Mouse (Mus musculus) 416B (cell line): Measurements from ENCODE around the gene Sugct.
"Not testable (repeated sequence)": the region's sequence is repeated elsewhere in the genome, so short reads cannot be mapped to it uniquely, and the experiment has no call there.

Experiments used
- DNase-seq: peaks from one replicate; pipeline ENCODE4 v3.0.0; 2011; ENCODE audit warnings: low read depth

The Sugct gene

GRCm38 (mm10) chr13:16898084-16898792, 797.1 kb downstream of the Sugct start:
- no peak for DNase-seq

GRCm38 (mm10) chr13:16878056-16878455, 817.3 kb downstream of the Sugct start:
- no peak for DNase-seq

GRCm38 (mm10) chr13:16859986-16860385, 835.4 kb downstream of the Sugct start:
- no peak for DNase-seq

GRCm38 (mm10) chr13:16847236-16847635, 848.1 kb downstream of the Sugct start:
- peak; percentile 28 for DNase-seq

DNA sequence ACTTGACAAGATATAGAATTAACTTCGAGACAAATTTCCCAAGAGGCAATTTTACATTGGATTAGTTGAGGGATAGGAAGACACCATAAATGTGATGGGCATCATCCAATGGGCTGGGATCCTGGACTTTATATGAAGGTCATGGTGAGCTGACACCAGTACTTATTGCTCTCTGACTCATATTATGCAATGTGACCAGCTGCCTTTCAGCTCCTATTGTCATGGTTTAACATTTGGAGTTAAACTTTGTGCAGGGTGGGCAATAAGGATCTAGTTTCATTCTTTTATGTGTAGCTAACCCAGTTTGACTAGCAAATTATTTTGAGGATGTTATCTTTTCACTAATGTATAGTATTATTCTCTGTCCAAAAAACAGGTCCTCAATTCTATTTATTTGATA, 854.4 kb downstream of the Sugct start:
- no peak for DNase-seq

DNA sequence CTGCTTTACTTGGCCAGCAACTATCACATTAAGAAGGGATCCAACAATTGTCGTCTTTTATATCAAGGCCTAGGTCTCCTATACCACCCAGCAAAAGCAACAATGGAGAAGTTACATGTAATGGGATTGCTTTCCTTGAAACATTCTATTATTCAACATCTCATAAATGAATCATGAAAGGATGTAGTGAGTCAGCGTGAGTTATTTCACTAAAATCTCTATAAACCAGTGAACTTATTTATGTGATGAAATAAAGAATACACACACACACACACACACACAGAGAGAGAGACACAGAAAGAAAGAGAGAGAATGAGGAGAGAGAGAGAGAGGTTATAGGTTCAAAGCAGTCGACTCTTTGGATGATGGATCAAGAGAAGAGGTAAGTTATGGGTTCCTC, 856.9 kb downstream of the Sugct start:
- DNase-seq = no peak

GRCm38 (mm10) chr13:16835111-16835510, 860.2 kb downstream of the Sugct start:
- no peak for DNase-seq

DNA sequence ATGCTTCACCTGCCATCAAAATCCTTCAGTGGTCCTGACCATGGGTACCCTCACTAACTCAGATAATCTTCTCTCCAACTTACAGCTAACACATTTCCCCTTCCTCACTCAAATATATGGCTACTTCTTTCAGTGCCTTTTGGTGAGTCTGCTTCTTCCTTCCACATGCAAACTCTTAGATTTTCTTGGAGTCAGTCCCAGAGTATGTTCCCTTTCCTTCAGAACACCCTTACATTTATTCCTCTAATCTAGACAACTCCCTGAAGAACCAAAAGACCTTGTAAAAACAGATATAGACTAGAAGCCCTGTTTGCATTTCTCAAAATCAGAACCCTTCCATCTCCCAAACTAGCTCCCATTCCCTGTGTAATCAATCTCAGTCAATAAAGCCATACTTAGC, 862.3 kb downstream of the Sugct start:
- no peak for DNase-seq

GRCm38 (mm10) chr13:16831840-16832239, 863.5 kb downstream of the Sugct start:
- DNase-seq = no peak

DNA sequence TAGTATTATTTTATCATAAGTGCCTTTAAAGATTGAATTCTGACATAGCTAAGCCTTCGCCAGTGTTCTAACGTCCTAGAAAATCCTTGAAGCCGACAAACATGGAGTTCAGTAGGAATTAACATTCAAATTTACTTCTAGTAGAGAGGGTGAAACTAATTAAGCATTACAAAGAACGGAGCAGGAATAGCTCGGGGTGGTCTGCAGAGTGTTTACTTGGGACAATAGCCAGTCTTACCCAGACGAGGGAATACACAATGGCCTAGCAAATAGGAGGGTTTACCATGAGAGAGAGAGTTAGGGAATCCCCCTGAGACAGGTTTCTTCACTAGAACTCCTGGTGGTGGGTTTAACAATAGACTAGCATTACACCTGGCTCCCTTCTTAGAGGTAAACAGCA, 865.1 kb downstream of the Sugct start:
- DNase-seq = not testable (repeated sequence)

DNA sequence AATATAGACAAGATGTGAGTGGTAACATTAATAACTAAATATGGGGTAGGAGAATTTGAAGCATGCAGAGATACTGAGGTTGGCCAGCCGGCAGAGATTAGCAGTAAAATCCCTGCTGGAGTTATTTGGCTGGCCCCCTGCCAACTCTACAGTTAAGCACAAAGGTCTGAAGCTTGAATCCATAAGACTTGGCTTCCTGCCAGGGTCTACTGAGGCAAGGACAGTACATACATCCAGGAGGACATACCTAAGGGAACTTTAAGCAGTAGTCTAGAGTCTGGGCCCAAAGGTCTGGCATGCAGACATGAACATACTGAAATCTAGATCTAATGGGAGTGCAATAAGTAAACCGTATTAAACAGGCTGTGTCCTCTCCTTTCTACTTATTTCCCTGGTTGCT, 865.8 kb downstream of the Sugct start:
- no peak for DNase-seq

GRCm38 (mm10) chr13:16825619-16826018, 869.7 kb downstream of the Sugct start:
- DNase-seq = no peak

- DNase-seq = no peak
These were observed 873.6 kb downstream of the Sugct start for GRCm38 (mm10) chr13:16821785-16822184.

DNA sequence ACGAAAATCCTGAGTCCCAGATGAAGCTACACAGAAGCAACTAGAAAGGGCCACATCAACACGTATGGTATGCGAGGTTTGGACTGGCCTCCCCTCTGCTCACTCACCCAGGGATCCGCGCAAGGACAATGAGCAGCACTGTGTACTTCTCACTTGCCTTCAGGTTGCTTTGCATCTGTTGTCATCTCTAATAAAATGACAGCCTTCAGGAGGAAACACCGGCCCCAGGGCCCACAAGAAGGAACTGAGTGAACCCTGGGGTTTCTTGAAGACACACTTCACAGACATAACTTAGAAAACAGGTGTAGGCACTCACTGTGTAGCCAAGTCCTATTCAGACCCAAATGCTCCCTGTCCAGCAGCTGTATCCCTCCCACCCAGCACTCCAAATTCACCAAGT, 877.9 kb downstream of the Sugct start:
- no peak for DNase-seq

DNA sequence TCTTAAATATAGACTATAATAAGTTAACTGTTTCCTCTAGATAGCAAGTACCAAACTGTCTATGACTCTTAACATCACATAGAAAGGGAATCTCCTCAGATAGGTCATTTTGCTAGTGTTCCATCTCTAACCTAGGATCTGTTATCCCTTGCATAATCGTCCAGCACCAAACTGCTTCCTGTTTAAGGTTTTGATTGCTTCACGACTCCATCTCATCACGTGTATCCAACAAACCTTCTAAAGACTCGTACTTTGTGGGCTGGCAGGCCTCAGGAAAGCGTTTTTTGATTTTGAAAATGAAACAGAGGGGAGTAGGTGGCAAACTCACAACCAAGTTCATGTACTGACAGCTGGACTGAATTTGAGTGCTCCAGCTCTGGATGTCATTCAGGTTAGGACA, 878.6 kb downstream of the Sugct start:
- peak; percentile 26 for DNase-seq

DNA sequence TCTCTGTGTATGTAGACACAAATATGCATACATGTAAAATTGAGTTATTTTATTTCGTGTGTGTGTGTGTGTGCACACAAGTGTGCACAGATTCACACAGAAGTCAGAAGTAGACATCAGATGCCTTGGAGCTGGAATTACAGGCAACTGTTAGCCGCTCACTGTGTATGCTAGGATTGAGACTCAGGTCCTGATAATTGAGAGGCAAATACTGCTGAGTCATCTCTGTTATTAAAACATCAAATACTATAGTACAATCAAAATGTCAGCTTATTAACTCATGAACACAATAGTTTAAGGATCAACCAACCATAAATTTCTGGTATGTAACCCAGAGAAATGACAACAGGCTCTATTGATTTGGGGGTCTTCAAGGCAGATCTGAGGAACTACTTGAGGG, 883.1 kb downstream of the Sugct start:
- no peak for DNase-seq
